Mouse (Mus musculus) CD4-positive helper T cell, adult 2 months (primary cell): ENCODE results near the gene Gm2a.

Experiments
- DNase-seq: peaks from one replicate; pipeline ENCODE4 v3.0.0-alpha.2; 2012; ENCODE audit warnings: low read depth, missing footprints, low spot score

Gene Gm2a

DNA sequence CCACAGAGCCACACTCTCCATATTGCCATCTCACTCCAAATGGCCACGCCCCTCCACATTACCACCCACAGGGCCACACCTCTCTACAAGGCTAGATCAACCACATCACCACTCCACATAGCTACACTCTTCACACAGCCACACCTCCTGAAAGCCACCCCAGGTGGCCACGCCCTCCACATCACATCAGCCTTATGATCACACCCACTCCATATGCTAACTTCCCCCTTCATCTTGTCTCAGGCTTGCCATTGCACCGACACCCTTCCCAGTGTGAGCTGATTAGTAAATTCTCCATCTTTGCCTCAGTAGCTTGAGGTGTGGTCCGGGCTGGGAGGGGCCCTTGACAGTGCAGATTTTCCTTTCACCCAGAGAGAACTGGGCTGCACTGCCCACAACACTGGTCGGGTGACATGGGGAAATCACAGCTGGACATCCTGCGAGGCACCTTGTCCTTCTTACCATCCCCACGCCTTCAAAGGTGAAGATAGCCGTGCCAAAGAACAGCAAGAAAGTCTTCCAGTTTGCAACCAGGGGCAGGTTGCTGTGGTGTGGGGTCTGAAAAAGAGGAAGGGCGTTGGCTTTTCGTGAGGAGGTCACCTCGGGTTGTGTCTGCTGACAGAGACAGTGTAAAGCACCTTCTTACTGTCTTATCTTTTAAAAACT lies 33.3 kb downstream of the Gm2a start:
- peak; percentile 95 for DNase-seq

DNA sequence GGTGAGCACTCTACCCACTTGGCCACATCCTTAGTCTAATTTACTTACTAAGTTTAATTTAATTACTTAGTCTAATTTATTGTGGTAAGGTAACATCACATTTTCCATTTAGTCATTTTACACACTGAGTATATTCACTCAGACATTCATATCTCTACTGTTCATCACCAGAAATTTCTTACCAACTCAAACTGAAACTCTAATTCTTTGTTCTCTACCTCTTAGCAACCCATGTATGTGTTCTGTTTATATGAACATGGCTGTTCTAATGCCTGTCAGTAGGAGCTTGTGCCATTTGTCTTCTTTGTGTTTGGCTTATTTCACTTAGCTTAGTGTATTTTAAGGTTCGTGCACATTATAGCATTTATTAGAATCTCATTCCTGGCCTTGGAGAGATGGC lies 34.0 kb downstream of the Gm2a start:
- peak; percentile 88 for DNase-seq

- DNase-seq = no peak
Observed at GRCm38 (mm10) chr11:55133204-55133603, 35.3 kb downstream of the Gm2a start.

- peak; percentile 29 for DNase-seq
Observed at GRCm38 (mm10) chr11:55134407-55134806, 36.5 kb downstream of the Gm2a start.

- peak; percentile 40 for DNase-seq
Observed at GRCm38 (mm10) chr11:55134871-55135270, 37.0 kb downstream of the Gm2a start.

GRCm38 (mm10) chr11:55136770-55137547 lies 39.0 kb downstream of the Gm2a start:
- DNase-seq = peak; percentile 96

DNA sequence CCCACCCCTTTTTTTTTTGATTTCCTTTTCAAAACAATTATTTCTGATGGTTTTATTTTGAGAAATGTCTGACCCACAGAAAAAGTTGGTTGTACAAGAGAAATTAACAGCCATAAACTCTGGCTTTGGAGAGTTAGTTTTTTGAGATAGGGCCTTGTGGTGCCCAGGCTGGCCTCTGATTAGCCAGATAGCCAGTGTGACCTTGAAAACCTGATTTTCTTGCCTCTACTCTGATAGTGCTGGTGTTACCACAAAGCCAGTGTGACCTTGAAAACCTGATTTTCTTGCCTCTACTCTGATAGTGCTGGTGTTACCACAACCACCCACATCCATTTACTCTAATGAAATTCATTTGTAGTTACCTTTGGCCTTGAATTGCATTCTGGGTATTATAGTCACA lies 39.7 kb downstream of the Gm2a start:
- DNase-seq = peak; percentile 35

DNA sequence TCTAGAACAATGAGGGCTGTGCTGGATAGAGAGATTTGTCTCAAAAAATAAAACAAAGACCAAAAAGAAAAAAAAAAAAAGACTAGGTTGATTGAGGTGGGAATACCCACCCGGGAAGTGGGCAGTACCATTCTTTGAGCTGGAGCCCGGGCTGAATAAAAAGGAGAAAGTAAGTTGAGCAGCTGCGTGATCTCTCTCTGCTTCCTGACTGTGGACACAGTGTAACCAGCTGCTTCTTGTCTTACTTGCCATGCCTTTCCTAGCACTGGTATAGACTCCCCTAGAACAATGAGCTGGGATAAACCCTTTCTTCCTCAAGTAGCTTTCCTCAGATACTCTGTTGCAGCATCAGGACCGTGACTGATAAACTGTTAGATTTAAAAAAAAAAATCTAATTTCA lies 43.6 kb downstream of the Gm2a start:
- DNase-seq = no peak

- no peak for DNase-seq
Observed at GRCm38 (mm10) chr11:55144011-55144410, 46.1 kb downstream of the Gm2a start.

GRCm38 (mm10) chr11:55146855-55147254 lies 48.9 kb downstream of the Gm2a start:
- DNase-seq = no peak

GRCm38 (mm10) chr11:55147423-55147822 lies 49.5 kb downstream of the Gm2a start:
- DNase-seq = no peak

DNA sequence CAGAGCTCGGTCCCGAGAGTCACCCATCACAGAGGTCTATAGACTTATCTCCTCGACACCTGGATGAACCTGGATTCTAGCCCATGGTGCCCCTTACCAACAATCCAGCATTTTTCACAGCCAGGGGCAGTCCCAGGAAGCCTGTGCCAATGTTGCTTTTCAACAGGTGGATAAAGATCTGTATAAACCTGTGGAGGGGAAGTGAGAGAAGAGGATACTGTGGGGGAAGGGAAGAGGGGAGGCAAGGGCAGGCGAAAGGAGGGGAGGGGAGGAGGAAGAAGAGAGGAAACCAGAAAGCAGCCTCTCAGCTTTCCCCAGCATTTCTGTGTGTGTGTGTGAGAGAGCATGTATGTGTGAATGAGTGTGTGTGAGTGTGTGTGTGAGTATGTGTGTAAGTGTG lies 50.5 kb downstream of the Gm2a start:
- DNase-seq = peak; percentile 51

DNA sequence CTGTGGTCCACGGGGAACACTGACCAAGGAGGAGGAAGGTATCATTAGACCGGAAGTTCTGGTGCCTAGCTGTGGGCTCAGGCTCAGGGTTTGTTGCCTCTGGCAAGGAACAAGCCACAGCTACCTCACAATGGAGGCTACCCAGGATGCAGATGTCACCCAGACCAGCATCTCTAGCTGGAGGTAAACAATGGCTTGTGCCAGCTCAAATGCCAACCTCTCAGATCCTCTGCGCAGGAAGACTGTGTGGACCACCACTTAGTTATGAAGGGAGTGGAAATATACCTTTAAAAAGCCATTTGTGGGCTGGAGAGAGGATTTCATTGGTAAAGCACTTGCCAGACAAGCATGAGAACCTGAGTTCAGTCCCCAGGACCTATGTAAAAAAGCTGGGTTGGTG lies 53.7 kb downstream of the Gm2a start, which contains the start of gene Slc36a3:
Gene Slc36a3, minus strand, starts transcription at position 101 of the 400 bp plus-strand sequence.
- no peak for DNase-seq

GRCm38 (mm10) chr11:55154398-55155069 lies 56.6 kb downstream of the Gm2a start:
- no peak for DNase-seq

DNA sequence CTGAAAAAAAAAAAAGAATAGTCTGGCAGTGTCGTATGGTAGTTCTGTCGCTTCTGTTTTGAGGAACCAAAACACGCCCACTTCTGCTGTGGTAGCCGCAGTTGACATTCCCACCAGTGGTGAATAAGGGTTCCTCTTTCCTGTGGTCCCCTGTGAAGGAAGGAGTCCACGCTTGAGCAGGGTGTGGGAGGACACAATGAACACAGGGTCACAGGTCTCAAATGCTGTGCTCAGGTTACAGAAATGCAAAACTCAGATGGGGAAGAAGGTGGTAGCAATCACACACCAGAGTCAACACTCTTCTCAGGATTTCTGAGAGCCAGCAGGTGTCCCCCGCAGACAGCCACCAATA lies 57.1 kb downstream of the Gm2a start:
- DNase-seq = no peak

DNA sequence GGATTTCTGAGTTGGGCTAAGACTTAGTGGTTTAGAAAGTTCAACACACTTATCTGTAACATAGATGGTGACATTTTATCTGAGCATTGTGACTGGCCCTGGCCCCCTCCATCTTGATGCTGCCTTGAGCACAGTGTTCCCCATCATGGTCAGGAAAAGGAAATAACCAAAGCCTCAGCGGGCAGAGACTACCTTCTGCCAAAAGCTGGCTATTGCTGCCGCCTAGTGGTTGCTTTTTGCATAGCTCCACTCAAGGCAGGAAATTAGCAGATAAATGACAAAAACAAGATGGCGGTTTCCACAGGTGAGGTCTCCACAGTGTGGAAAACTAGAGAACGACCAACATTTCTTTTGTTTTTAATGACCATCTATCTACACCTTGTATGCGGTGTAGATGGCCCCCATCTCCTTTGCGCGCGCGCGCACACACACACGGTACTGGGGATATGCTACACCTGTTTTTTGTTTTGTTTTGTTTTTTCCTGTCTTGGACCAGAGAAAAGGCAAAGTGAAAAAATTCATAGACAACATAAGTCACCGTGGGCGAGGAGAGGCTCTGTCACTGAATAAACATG lies 61.0 kb downstream of the Gm2a start:
- DNase-seq = peak; percentile 87
